Mouse (Mus musculus) lung, postnatal 0 days (tissue): Measurements from ENCODE around the gene Sephs2.

ENCODE experiments used
- CTCF ChIP-seq: IDR thresholded peaks from 2 replicates; pipeline ENCODE4 v1.5.1; 2016; ENCODE audit warnings: antibody characterized with exemption, mild to moderate bottlenecking
- EP300 ChIP-seq: IDR thresholded peaks from 2 replicates; pipeline ENCODE4 v1.6.1; 2016; ENCODE audit warnings: antibody characterized with exemption, mild to moderate bottlenecking, control low read depth

GRCm38 (mm10) chr7:127233765-127234164, 40.1 kb downstream of the Sephs2 start:
- TF ChIP-seq CTCF (no peak), EP300 (no peak)
